Mouse (Mus musculus) fibroblast of lung, adult 2 months (primary cell): ENCODE measurements at regions not wholly inside any gene's neighbourhood (a gene's known extent, or its start where the extent isn't known, plus 50 kb on each side); places are given as distances from the start of the nearest gene placed in this dataset.

Experiments used
- DNase-seq: peaks from one replicate; pipeline ENCODE4 v3.0.0-alpha.2; 2011; ENCODE audit warnings: low read depth

GRCm38 (mm10) chr16:5467587-5467986 is 211.8 kb upstream of the Eef2kmt start:
- DNase-seq = no peak

- no peak for DNase-seq
Measured at GRCm38 (mm10) chr16:5466760-5467159, 211.0 kb upstream of the Eef2kmt start.

DNA sequence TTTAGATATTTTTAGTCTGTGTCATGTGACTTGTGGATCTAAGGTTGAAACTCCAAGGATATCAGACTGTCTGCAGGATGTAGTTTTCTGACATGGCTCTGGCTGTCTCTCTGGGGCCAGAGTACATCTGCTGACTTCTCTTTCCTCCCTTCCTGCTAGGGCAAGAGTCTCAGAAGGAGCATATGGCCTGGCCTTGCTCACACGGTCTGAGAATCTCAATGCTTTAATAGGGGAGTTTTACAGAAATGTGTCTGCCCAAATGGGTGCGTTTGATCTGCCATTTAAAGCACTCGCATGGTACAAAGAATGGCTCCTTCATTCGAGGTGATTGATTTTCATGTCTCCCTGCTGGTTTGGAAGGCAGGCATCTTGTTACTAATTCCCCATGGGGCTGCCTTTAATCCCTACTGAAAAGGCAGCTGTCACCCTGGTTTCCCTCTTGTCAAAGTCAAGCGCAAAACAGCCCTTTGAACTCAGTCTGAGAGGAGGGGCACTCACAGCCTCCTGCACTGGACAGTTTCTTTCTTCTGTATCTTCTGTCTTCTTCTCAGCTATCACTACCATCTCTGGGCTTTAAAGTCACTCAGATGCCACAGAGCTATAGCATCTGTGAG is 199.7 kb upstream of the Eef2kmt start:
- no peak for DNase-seq

GRCm38 (mm10) chr16:5454243-5454642 is 198.5 kb upstream of the Eef2kmt start:
- DNase-seq = no peak

GRCm38 (mm10) chr16:5452971-5453370 is 197.2 kb upstream of the Eef2kmt start:
- DNase-seq = no peak

GRCm38 (mm10) chr16:5445776-5446175 is 190.0 kb upstream of the Eef2kmt start:
- no peak for DNase-seq

DNA sequence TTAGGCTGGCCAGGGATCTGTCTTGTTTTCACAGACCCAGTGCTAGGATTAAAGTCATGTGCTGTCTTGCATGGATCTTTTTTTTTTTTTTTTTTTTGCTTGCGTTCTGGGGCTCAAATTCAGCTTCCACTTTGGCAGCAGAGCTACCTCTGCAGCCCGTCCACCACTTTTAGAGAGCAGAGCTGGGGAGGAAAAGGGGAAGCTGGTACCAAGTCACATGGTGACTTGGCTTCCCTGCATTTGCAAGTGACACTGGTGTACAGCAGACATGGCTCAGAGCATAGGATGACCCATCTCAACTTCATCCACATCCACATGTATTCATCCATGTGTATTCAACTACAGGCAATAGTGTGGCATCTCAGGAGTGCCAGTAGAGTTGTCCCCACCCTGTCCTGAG is 189.0 kb upstream of the Eef2kmt start:
- no peak for DNase-seq

DNA sequence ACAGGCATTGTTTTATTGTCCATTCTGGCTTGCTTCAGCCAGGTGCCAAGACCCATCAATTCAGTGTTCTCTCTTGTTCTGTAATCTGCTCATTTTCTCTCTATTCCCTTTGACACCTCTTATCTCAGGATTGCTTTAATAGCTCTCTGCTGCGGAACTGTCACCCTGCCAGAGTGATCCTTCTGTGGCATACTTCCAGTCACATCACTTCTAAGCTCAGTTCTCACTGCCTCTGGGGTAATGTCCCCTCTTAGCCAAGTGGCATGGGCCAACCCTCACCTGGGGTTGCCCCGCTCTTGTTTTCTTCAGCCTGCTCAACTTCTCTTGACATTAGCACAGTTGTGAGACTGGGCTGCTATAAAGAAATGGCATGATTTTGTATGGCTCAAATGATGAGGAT is 183.9 kb upstream of the Eef2kmt start:
- no peak for DNase-seq

DNA sequence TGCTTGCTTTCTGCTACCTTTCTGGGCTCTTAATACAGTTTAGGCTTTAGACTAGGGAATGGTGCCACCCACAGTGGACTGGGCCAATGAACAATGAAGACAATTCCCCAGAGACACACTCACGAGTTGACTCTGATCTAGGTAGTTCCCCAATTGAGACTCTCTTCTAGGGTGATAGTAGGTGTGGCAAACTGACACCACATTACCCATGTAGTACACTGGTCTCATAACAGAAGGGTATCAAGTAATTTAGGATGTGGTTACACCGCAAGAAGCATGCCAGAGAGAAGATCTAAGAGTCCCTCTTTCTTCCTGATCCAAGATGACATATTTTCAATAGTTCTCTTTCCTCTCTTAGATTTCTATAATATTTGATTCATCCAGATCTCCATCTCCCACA is 182.6 kb upstream of the Eef2kmt start:
- DNase-seq = no peak

DNA sequence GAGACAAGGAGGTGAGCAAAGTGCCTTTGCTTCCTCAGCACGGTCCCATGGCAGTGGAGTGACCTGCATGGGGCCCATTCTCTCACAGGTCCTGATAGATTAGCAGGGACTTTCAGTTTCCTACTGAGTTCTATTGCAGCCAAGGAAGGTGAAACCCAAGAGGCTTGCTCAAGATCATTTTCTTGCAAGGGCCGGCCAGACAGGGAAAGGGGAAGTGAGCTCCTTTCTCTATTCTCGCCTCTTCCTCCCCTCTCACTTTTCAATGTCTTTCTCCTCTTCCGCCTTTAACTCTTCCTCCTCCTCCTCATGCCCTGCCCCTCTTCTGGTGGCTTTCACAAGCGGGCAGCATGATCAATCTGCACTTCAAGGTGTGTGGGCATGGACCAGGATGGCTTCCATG is 175.9 kb upstream of the Eef2kmt start:
- DNase-seq = no peak

- DNase-seq = no peak
Measured at GRCm38 (mm10) chr16:5431111-5431510, 175.3 kb upstream of the Eef2kmt start.

- DNase-seq = no peak
Measured at GRCm38 (mm10) chr16:5429466-5429865, 173.7 kb upstream of the Eef2kmt start.

DNA sequence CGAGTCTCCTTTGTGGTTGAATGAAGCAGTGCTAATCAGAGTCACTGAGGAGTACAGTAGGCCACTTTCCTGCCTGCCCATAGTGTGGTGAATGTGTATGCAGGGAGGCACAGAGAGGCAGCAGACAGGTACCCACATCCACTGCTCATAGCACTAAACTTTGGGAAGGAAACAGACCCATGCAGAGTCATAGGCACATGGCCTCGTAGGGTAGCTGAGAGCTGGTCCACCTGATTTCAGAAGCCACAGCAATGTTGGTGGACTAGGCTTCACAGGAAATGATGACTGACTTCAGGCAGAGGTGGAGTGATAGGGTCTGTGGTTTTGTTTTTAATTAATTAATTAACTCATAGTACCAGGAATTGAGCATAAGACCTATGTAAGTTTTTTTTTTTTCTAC is 170.1 kb upstream of the Eef2kmt start:
- no peak for DNase-seq

GRCm38 (mm10) chr16:5422041-5422440 is 166.3 kb upstream of the Eef2kmt start:
- DNase-seq = no peak

- DNase-seq = no peak
Measured at GRCm38 (mm10) chr16:5421591-5421990, 165.8 kb upstream of the Eef2kmt start.

GRCm38 (mm10) chr16:5419467-5419866 is 163.7 kb upstream of the Eef2kmt start:
- DNase-seq = no peak

DNA sequence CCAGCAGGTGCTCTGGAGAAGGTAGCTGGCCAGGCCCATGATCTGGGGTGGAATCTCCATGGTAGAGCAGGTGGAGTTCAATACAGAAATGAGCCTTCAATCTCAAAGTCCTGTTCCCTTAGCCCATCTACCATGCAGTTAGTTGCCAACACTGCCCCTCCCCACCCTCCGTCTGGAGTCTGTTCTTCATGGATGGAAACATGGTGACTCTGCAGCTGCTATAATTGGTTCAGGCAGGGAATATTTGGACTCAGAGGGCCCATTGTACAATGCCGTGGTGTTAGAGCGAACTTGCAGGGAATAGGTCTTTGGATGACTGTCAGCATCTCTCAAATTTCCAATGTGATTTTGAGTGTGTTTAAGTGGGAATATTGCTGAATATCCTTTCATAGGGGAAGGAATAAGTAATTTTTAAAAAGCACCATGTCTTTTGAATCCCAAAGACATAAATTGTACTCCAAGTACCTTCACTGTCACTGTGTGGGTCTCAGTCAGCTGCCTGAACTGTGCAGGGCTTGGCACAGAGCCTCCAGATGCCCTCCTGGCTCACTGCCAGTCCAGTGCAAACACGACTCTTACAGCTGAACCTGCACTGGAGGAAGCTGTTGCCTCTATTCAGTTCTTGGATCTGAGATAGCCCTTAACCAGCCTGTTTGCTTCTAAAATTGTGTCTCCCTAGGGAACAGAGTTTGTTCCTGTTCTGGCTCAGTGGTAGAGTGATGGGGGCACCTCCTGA is 162.8 kb upstream of the Eef2kmt start:
- DNase-seq = no peak

GRCm38 (mm10) chr16:5415310-5415709 is 159.5 kb upstream of the Eef2kmt start:
- DNase-seq = no peak

DNA sequence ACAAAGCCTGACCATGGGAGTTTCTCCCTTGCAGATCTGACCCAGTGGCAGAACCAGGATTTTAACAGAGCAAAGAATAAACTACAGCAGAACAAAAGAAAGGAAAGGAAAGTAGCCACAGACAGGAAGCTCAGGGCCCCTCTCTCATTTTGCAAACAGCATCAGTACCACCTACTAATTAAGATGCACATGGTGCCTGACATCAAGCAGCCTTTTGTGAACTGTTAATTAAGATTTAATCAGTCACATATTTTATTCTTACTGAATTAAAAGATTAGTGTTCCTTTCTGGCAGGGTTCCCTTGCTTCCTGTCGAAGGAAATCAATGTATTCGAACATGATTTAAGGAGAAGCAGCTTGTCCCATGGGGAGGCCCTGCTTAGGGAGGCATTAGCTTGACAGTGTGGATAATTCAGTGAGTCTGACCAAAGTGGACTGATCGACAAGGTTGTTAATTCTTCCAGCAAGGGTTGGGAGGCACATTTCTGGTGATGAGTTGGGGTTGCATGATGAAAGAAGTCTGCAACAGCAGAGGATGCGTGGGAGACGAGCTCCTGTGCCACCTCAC is 156.1 kb upstream of the Eef2kmt start:
- no peak for DNase-seq

DNA sequence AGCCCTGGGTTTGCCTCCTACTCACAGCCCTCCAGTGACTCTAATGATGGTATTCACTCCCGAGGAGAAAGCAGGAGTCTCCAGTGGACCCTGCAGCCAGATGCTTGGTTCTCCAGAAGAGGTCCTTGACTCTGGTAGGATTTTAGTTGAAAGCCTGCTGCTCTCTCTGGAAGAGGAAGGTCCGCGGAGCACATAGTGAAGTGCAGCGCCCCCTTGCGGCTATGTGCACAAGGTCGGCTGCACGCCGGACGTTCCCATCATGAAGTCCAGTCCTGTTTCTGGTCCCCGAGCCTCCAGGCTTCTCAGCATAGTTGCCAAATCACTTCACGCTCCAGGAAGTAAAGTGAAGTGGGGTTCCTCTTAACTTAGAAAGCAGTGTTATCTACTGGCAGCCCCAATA is 150.9 kb upstream of the Eef2kmt start:
- no peak for DNase-seq

- no peak for DNase-seq
Measured at GRCm38 (mm10) chr16:5393336-5393735, 137.6 kb upstream of the Eef2kmt start.

- DNase-seq = no peak
Measured at GRCm38 (mm10) chr16:5382930-5383329, 127.1 kb upstream of the Eef2kmt start.

GRCm38 (mm10) chr16:5382228-5382884 is 126.6 kb upstream of the Eef2kmt start:
- DNase-seq = no peak
